Mouse (Mus musculus): ENCODE data around the gene Manba. TPM values are rescaled to one million over a fixed set of nuclear protein-coding genes. Genes with fewer than 3 reads are reported as not detected.
"Not testable (repeated sequence)": the region's sequence is repeated elsewhere in the genome, so short reads cannot be mapped to it uniquely, and the experiment has no call there.

The Manba gene
- polyA plus RNA-seq, 1 experiment from 2014 or later, result 7.2 TPM

- Histone ChIP-seq H3K9me3 (replicated peaks; ENCODE audit: control insufficient read depth, low read length) (no peaks in the 10 kb centered on the region), H3K4me3 (ENCODE audit: low read depth, low read length) (no peak overlapping the region), H3K4me2 (ENCODE audit: low read depth, low read length) (no peak overlapping the region), H3K36me3 (ENCODE audit: control insufficient read depth, insufficient read depth) (no peaks in the 10 kb centered on the region), H3K27ac (ENCODE audit: low read length) (no peak overlapping the region), H3K4me1 (ENCODE audit: control insufficient read depth, low read depth, low read length) (peaks cover 4% of the 10 kb centered on the region; the same call in 1 of the 2 replicates), H3K9ac (ENCODE audit: low read depth, low read length) (no peak overlapping the region), H3K27me3 (ENCODE audit: control insufficient read depth, insufficient read depth, low read depth, low read length) (no peaks in the 10 kb centered on the region)
- no peak for ATAC-seq (ENCODE audit: low read depth)
- WGBS (ENCODE audit: insufficient replicate concordance), result 68% methylated on average over 11 of the region's 11 CpGs
These were observed 27.9 kb downstream of the Manba start for GRCm38 (mm10) chr3:135513270-135513669.

GRCm38 (mm10) chr3:135513800-135514425 lies 28.5 kb downstream of the Manba start:
- 63% methylated on average over 14 of the region's 14 CpGs for WGBS (ENCODE audit: insufficient replicate concordance)
- Histone ChIP-seq H3K36me3 (ENCODE audit: control insufficient read depth, insufficient read depth) (no peaks in the 10 kb centered on the region), H3K9ac (ENCODE audit: low read depth, low read length) (no peak overlapping the region), H3K9me3 (replicated peaks; ENCODE audit: control insufficient read depth, low read length) (no peaks in the 10 kb centered on the region), H3K4me1 (ENCODE audit: control insufficient read depth, low read depth, low read length) (peaks cover 4% of the 10 kb centered on the region; the same call in 1 of the 2 replicates), H3K4me3 (ENCODE audit: low read depth, low read length) (no peak overlapping the region), H3K27me3 (ENCODE audit: control insufficient read depth, insufficient read depth, low read depth, low read length) (no peaks in the 10 kb centered on the region), H3K27ac (ENCODE audit: low read length) (no peak overlapping the region), H3K4me2 (ENCODE audit: low read depth, low read length) (no peak overlapping the region)
- ATAC-seq (ENCODE audit: low read depth), result no peak

GRCm38 (mm10) chr3:135515246-135515645 lies 29.8 kb downstream of the Manba start:
- Histone ChIP-seq H3K36me3 (ENCODE audit: control insufficient read depth, insufficient read depth) (no peaks in the 10 kb centered on the region), H3K4me2 (ENCODE audit: low read depth, low read length) (no peak overlapping the region), H3K9ac (ENCODE audit: low read depth, low read length) (no peak overlapping the region), H3K27me3 (ENCODE audit: control insufficient read depth, insufficient read depth, low read depth, low read length) (no peaks in the 10 kb centered on the region), H3K4me1 (ENCODE audit: control insufficient read depth, low read depth, low read length) (peaks cover 4% of the 10 kb centered on the region; the same call in 1 of the 2 replicates), H3K27ac (ENCODE audit: low read length) (no peak overlapping the region), H3K4me3 (ENCODE audit: low read depth, low read length) (no peak overlapping the region), H3K9me3 (replicated peaks; ENCODE audit: control insufficient read depth, low read length) (no peaks in the 10 kb centered on the region)
- ATAC-seq (ENCODE audit: low read depth), result no peak
- 61% methylated on average over 5 of the region's 5 CpGs for WGBS (ENCODE audit: insufficient replicate concordance)

- H3K27me3 ChIP-seq (ENCODE audit: control insufficient read depth, insufficient read depth, low read depth, low read length), result no peaks in the 10 kb centered on the region
- 19% methylated on average over 6 of the region's 6 CpGs for WGBS (ENCODE audit: insufficient replicate concordance)
- peak; percentile 64 for ATAC-seq (ENCODE audit: low read depth)
- H3K36me3 ChIP-seq (ENCODE audit: control insufficient read depth, insufficient read depth), result no peaks in the 10 kb centered on the region
- H3K4me1 ChIP-seq (ENCODE audit: control insufficient read depth, low read depth, low read length), result peaks cover 4% of the 10 kb centered on the region; the same call in 1 of the 2 replicates
- 0 out of 2 replicates have a peak overlapping the region, but pooled peaks have one; percentile 6 for H3K4me2 ChIP-seq (ENCODE audit: low read depth, low read length)
- H3K9ac ChIP-seq (ENCODE audit: low read depth, low read length), result no peak overlapping the region
- no peak overlapping the region for H3K4me3 ChIP-seq (ENCODE audit: low read depth, low read length)
- H3K9me3 ChIP-seq (replicated peaks; ENCODE audit: control insufficient read depth, low read length), result no peaks in the 10 kb centered on the region
- no peak overlapping the region for H3K27ac ChIP-seq (ENCODE audit: low read length)
These were observed 31.5 kb downstream of the Manba start for GRCm38 (mm10) chr3:135516891-135517290.

- Histone ChIP-seq H3K9me3 (replicated peaks; ENCODE audit: control insufficient read depth, low read length) (no peaks in the 10 kb centered on the region), H3K4me2 (ENCODE audit: low read depth, low read length) (no peak overlapping the region), H3K27me3 (ENCODE audit: control insufficient read depth, insufficient read depth, low read depth, low read length) (no peaks in the 10 kb centered on the region), H3K36me3 (ENCODE audit: control insufficient read depth, insufficient read depth) (no peaks in the 10 kb centered on the region), H3K4me3 (ENCODE audit: low read depth, low read length) (no peak overlapping the region), H3K27ac (ENCODE audit: low read length) (no peak overlapping the region), H3K9ac (ENCODE audit: low read depth, low read length) (no peak overlapping the region), H3K4me1 (ENCODE audit: control insufficient read depth, low read depth, low read length) (peaks cover 4% of the 10 kb centered on the region; the same call in 1 of the 2 replicates)
- 72% methylated on average over 5 of the region's 5 CpGs for WGBS (ENCODE audit: insufficient replicate concordance)
- no peak for ATAC-seq (ENCODE audit: low read depth)
These were observed 33.5 kb downstream of the Manba start for GRCm38 (mm10) chr3:135518882-135519281.

GRCm38 (mm10) chr3:135519584-135519983 lies 34.2 kb downstream of the Manba start:
- peaks cover 4% of the 10 kb centered on the region; the same call in 1 of the 2 replicates for H3K4me1 ChIP-seq (ENCODE audit: control insufficient read depth, low read depth, low read length)
- no peaks in the 10 kb centered on the region for H3K27me3 ChIP-seq (ENCODE audit: control insufficient read depth, insufficient read depth, low read depth, low read length)
- no peak overlapping the region for H3K27ac ChIP-seq (ENCODE audit: low read length)
- ATAC-seq (ENCODE audit: low read depth), result no peak
- H3K9ac ChIP-seq (ENCODE audit: low read depth, low read length), result no peak overlapping the region
- no peak overlapping the region for H3K4me2 ChIP-seq (ENCODE audit: low read depth, low read length)
- H3K9me3 ChIP-seq (replicated peaks; ENCODE audit: control insufficient read depth, low read length), result no peaks in the 10 kb centered on the region
- no peak overlapping the region for H3K4me3 ChIP-seq (ENCODE audit: low read depth, low read length)
- H3K36me3 ChIP-seq (ENCODE audit: control insufficient read depth, insufficient read depth), result no peaks in the 10 kb centered on the region
- WGBS (ENCODE audit: insufficient replicate concordance), result 60% methylated on average over 6 of the region's 6 CpGs

GRCm38 (mm10) chr3:135521963-135522362 lies 36.6 kb downstream of the Manba start:
- peak; percentile 48; the same call in 1 of the 2 replicates for ATAC-seq (ENCODE audit: low read depth)
- H3K27me3 ChIP-seq (ENCODE audit: control insufficient read depth, insufficient read depth, low read depth, low read length), result no peaks in the 10 kb centered on the region
- H3K36me3 ChIP-seq (ENCODE audit: control insufficient read depth, insufficient read depth), result no peaks in the 10 kb centered on the region
- H3K4me3 ChIP-seq (ENCODE audit: low read depth, low read length), result no peak overlapping the region
- no peak overlapping the region for H3K27ac ChIP-seq (ENCODE audit: low read length)
- no peaks in the 10 kb centered on the region for H3K9me3 ChIP-seq (replicated peaks; ENCODE audit: control insufficient read depth, low read length)
- no peak overlapping the region for H3K4me2 ChIP-seq (ENCODE audit: low read depth, low read length)
- H3K9ac ChIP-seq (ENCODE audit: low read depth, low read length), result no peak overlapping the region
- WGBS (ENCODE audit: insufficient replicate concordance), result 32% methylated on average over 4 of the region's 4 CpGs
- H3K4me1 ChIP-seq (ENCODE audit: control insufficient read depth, low read depth, low read length), result peaks cover 2% of the 10 kb centered on the region; the same call in 1 of the 2 replicates

- 40% methylated on average over 16 of the region's 16 CpGs for WGBS (ENCODE audit: insufficient replicate concordance)
- ATAC-seq (ENCODE audit: low read depth), result peak; percentile 39; the same call in 1 of the 2 replicates
- no peaks in the 10 kb centered on the region for H3K9me3 ChIP-seq (replicated peaks; ENCODE audit: control insufficient read depth, low read length)
- no peaks in the 10 kb centered on the region for H3K36me3 ChIP-seq (ENCODE audit: control insufficient read depth, insufficient read depth)
- H3K4me2 ChIP-seq (ENCODE audit: low read depth, low read length), result no peak overlapping the region
- no peaks in the 10 kb centered on the region for H3K27me3 ChIP-seq (ENCODE audit: control insufficient read depth, insufficient read depth, low read depth, low read length)
- no peaks in the 10 kb centered on the region for H3K4me1 ChIP-seq (ENCODE audit: control insufficient read depth, low read depth, low read length)
- H3K9ac ChIP-seq (ENCODE audit: low read depth, low read length), result no peak overlapping the region
- H3K27ac ChIP-seq (ENCODE audit: low read length), result no peak overlapping the region
- no peak overlapping the region for H3K4me3 ChIP-seq (ENCODE audit: low read depth, low read length)
These were observed 37.4 kb downstream of the Manba start for GRCm38 (mm10) chr3:135522618-135523355.

GRCm38 (mm10) chr3:135524900-135525299 lies 39.5 kb downstream of the Manba start:
- H3K36me3 ChIP-seq (ENCODE audit: control insufficient read depth, insufficient read depth); H3K9ac ChIP-seq (ENCODE audit: low read depth, low read length); H3K27me3 ChIP-seq (ENCODE audit: control insufficient read depth, insufficient read depth, low read depth, low read length); H3K9me3 ChIP-seq (replicated peaks; ENCODE audit: control insufficient read depth, low read length); ATAC-seq (ENCODE audit: low read depth); H3K4me1 ChIP-seq (ENCODE audit: control insufficient read depth, low read depth, low read length); H3K4me3 ChIP-seq (ENCODE audit: low read depth, low read length); H3K27ac ChIP-seq (ENCODE audit: low read length); H3K4me2 ChIP-seq (ENCODE audit: low read depth, low read length): not testable (repeated sequence)
- WGBS (ENCODE audit: insufficient replicate concordance), result 74% methylated on average over 2 of the region's 2 CpGs

All from liver, embryonic 16.5 days (tissue).